Mouse (Mus musculus) testis, adult 2 months (tissue): Measurements from ENCODE around the gene H2afx.

Experiments
- CTCF ChIP-seq: fragments of 200-500 bp; IDR thresholded peaks from 2 replicates; pipeline ENCODE4 v1.5.1; 2012; ENCODE audit warnings: low read depth, mild to moderate bottlenecking, inconsistent platforms, low read length, moderate library complexity; ENCODE audit not compliant: control insufficient read depth, insufficient read depth, insufficient replicate concordance
- POLR2A ChIP-seq: fragments of 200-500 bp; IDR thresholded peaks from 2 replicates; pipeline ENCODE4 v1.6.1; 2012; ENCODE audit warnings: low read depth, mild to moderate bottlenecking, inconsistent platforms, low read length, moderate library complexity; ENCODE audit not compliant: control insufficient read depth

GRCm38 (mm10) chr9:44351396-44351795, 16.9 kb downstream of the H2afx start:
- TF ChIP-seq CTCF (no peak), POLR2A (no peak)
